Mouse (Mus musculus): ENCODE results near the gene Slc43a1. TPM values are rescaled to one million over a fixed set of nuclear protein-coding genes. Genes with fewer than 3 reads are reported as not detected.
A peak's percentile ranks its signal among the peaks of the same experiment; 100 is the strongest.

Slc43a1 gene
- polyA plus RNA-seq, 1 experiment from 2014 or later, result 15.1 TPM

GRCm38 (mm10) chr2:84809330-84809729 is 29.3 kb upstream of the Slc43a1 start:
- Histone ChIP-seq H3K36me3 (no peaks in the 10 kb centered on the region), H3K4me2 (no peak overlapping the region), H3K27me3 (no peaks in the 10 kb centered on the region), H3K27ac (no peak overlapping the region), H3K4me1 (peaks cover 14% of the 10 kb centered on the region), H3K9ac (no peak overlapping the region), H3K4me3 (no peak overlapping the region), H3K9me3 (no peaks in the 10 kb centered on the region)
- ATAC-seq (ENCODE audit: borderline replicate concordance, extremely low read depth, low FRiP score, low TSS enrichment), result no peak

- ATAC-seq (ENCODE audit: borderline replicate concordance, extremely low read depth, low FRiP score, low TSS enrichment), result no peak
- 72% methylated on average over 6 of the region's 6 CpGs for WGBS
- Histone ChIP-seq H3K4me1 (peaks cover 14% of the 10 kb centered on the region), H3K4me2 (peak overlapping the region; percentile 75; the same call in 1 of the 2 replicates), H3K9me3 (no peaks in the 10 kb centered on the region), H3K36me3 (no peaks in the 10 kb centered on the region), H3K27me3 (no peaks in the 10 kb centered on the region), H3K4me3 (no peak overlapping the region; the same call in 1 of the 2 replicates), H3K9ac (no peak overlapping the region), H3K27ac (no peak overlapping the region)
Observed at GRCm38 (mm10) chr2:84810526-84810885, 28.1 kb upstream of the Slc43a1 start.

- peak overlapping the region; percentile 35 for H3K4me3 ChIP-seq
- no peaks in the 10 kb centered on the region for H3K36me3 ChIP-seq
- ATAC-seq (ENCODE audit: borderline replicate concordance, extremely low read depth, low FRiP score, low TSS enrichment), result peak; percentile 69
- H3K4me1 ChIP-seq, result peaks cover 14% of the 10 kb centered on the region
- H3K27ac ChIP-seq, result peak overlapping the region; percentile 33; the same call in 1 of the 2 replicates
- peak overlapping the region; percentile 75 for H3K4me2 ChIP-seq
- WGBS, result 29% methylated on average over 26 of the region's 26 CpGs
- H3K27me3 ChIP-seq, result no peaks in the 10 kb centered on the region
- no peaks in the 10 kb centered on the region for H3K9me3 ChIP-seq
- H3K9ac ChIP-seq, result no peak overlapping the region
Observed at GRCm38 (mm10) chr2:84810886-84811577, 27.6 kb upstream of the Slc43a1 start.

- Histone ChIP-seq H3K27me3 (no peaks in the 10 kb centered on the region), H3K4me3 (no peak overlapping the region), H3K27ac (0 out of 2 replicates have a peak overlapping the region, but pooled peaks have one; percentile 33), H3K36me3 (no peaks in the 10 kb centered on the region), H3K9ac (no peak overlapping the region), H3K4me2 (no peak overlapping the region), H3K9me3 (no peaks in the 10 kb centered on the region), H3K4me1 (peaks cover 14% of the 10 kb centered on the region)
- peak; percentile 59; the same call in 1 of the 2 replicates for ATAC-seq (ENCODE audit: borderline replicate concordance, extremely low read depth, low FRiP score, low TSS enrichment)
- WGBS, result 47% methylated on average over 7 of the region's 7 CpGs
Observed at GRCm38 (mm10) chr2:84811880-84812279, 26.8 kb upstream of the Slc43a1 start.

GRCm38 (mm10) chr2:84812676-84813075 is 26.0 kb upstream of the Slc43a1 start:
- no peak overlapping the region for H3K27ac ChIP-seq
- WGBS, result 76% methylated on average over 6 of the region's 6 CpGs
- no peak overlapping the region for H3K4me2 ChIP-seq
- no peak for ATAC-seq (ENCODE audit: borderline replicate concordance, extremely low read depth, low FRiP score, low TSS enrichment)
- H3K9ac ChIP-seq, result no peak overlapping the region
- no peaks in the 10 kb centered on the region for H3K36me3 ChIP-seq
- H3K27me3 ChIP-seq, result no peaks in the 10 kb centered on the region
- no peak overlapping the region for H3K4me3 ChIP-seq
- H3K9me3 ChIP-seq, result no peaks in the 10 kb centered on the region
- H3K4me1 ChIP-seq, result peaks cover 14% of the 10 kb centered on the region

- Histone ChIP-seq H3K9ac (no peak overlapping the region), H3K9me3 (no peaks in the 10 kb centered on the region), H3K4me1 (no peaks in the 10 kb centered on the region), H3K4me2 (no peak overlapping the region), H3K36me3 (no peaks in the 10 kb centered on the region), H3K4me3 (no peak overlapping the region), H3K27ac (no peak overlapping the region), H3K27me3 (0 out of 2 replicates have a peak, but pooled peaks cover 4% of the 10 kb centered on the region)
- ATAC-seq (ENCODE audit: borderline replicate concordance, extremely low read depth, low FRiP score, low TSS enrichment), result no peak
- WGBS, result 45% methylated on average over 3 of the region's 3 CpGs
Observed at GRCm38 (mm10) chr2:84819861-84820260, 18.8 kb upstream of the Slc43a1 start.

- Histone ChIP-seq H3K9ac (no peak within 1 kb of the TSS), H3K9me3 (no peaks in the 10 kb centered on the region), H3K36me3 (no peaks in the 10 kb centered on the region), H3K4me1 (peaks cover 3% of the 10 kb centered on the region), H3K27ac (no peak within 1 kb of the TSS), H3K27me3 (0 out of 2 replicates have a peak, but pooled peaks cover 4% of the 10 kb centered on the region), H3K4me3 (no peak within 1 kb of the TSS), H3K4me2 (no peak within 1 kb of the TSS)
- no peak for ATAC-seq (ENCODE audit: borderline replicate concordance, extremely low read depth, low FRiP score, low TSS enrichment)
- 34% methylated on average over 13 of the region's 13 CpGs for WGBS
Observed at GRCm38 (mm10) chr2:84822552-84822951, 16.1 kb upstream of the Slc43a1 start, which contains the start of gene Smtnl1. TSS of gene Smtnl1 (minus strand) at chr2:84822652.

- Histone ChIP-seq H3K4me1 (peaks cover 10% of the 10 kb centered on the region), H3K9me3 (no peaks in the 10 kb centered on the region), H3K4me3 (no peak overlapping the region), H3K4me2 (no peak overlapping the region), H3K27me3 (0 out of 2 replicates have a peak, but pooled peaks cover 4% of the 10 kb centered on the region), H3K36me3 (no peaks in the 10 kb centered on the region), H3K27ac (no peak overlapping the region), H3K9ac (no peak overlapping the region)
- 43% methylated on average over 2 of the region's 2 CpGs for WGBS
- no peak for ATAC-seq (ENCODE audit: borderline replicate concordance, extremely low read depth, low FRiP score, low TSS enrichment)
Observed at GRCm38 (mm10) chr2:84823237-84823636, 15.4 kb upstream of the Slc43a1 start.

- Histone ChIP-seq H3K27ac (no peak within 1 kb of the TSS), H3K4me2 (peak within 1 kb of the TSS; percentile 95), H3K9ac (peak within 1 kb of the TSS; percentile 60), H3K4me1 (peaks cover 10% of the 10 kb centered on the region), H3K9me3 (no peaks in the 10 kb centered on the region), H3K4me3 (peak within 1 kb of the TSS; percentile 57), H3K27me3 (no peaks in the 10 kb centered on the region), H3K36me3 (peaks cover 5% of the 10 kb centered on the region; the same call in 1 of the 2 replicates)
- WGBS, result under 1% methylated on average over 34 of the region's 34 CpGs
- ATAC-seq (ENCODE audit: borderline replicate concordance, extremely low read depth, low FRiP score, low TSS enrichment), result peak; percentile 82
Observed at GRCm38 (mm10) chr2:84826488-84827282, 12.0 kb upstream of the Slc43a1 start, which contains the start of gene Timm10. TSS of gene Timm10 (plus strand) at chr2:84826997.

- Histone ChIP-seq H3K9ac (peak overlapping the region; percentile 60), H3K4me1 (peaks cover 12% of the 10 kb centered on the region), H3K4me2 (peak overlapping the region; percentile 95), H3K36me3 (peaks cover 5% of the 10 kb centered on the region; the same call in 1 of the 2 replicates), H3K27ac (no peak overlapping the region), H3K4me3 (peak overlapping the region; percentile 57), H3K9me3 (no peaks in the 10 kb centered on the region), H3K27me3 (no peaks in the 10 kb centered on the region)
- ATAC-seq (ENCODE audit: borderline replicate concordance, extremely low read depth, low FRiP score, low TSS enrichment), result peak; percentile 10; the same call in 1 of the 2 replicates
- under 1% methylated on average over 29 of the region's 29 CpGs for WGBS
Observed at GRCm38 (mm10) chr2:84827283-84827920, 11.2 kb upstream of the Slc43a1 start.

- WGBS, result 19% methylated on average over 10 of the region's 10 CpGs
- peaks cover 15% of the 10 kb centered on the region for H3K4me1 ChIP-seq
Observed at GRCm38 (mm10) chr2:84831666-84832391, 6.8 kb upstream of the Slc43a1 start.

More at GRCm38 (mm10) chr2:84831666-84832391, 6.8 kb upstream of the Slc43a1 start:
- no peak overlapping the region for H3K4me2 ChIP-seq
- H3K36me3 ChIP-seq, result peaks cover 5% of the 10 kb centered on the region; the same call in 1 of the 2 replicates
- no peaks in the 10 kb centered on the region for H3K9me3 ChIP-seq
- no peak overlapping the region for H3K4me3 ChIP-seq
- peak; percentile 81 for ATAC-seq (ENCODE audit: borderline replicate concordance, extremely low read depth, low FRiP score, low TSS enrichment)
- 0 out of 2 replicates have a peak, but pooled peaks cover 5% of the 10 kb centered on the region for H3K27me3 ChIP-seq
- H3K9ac ChIP-seq, result no peak overlapping the region
- peak overlapping the region; percentile 66 for H3K27ac ChIP-seq
